Mouse (Mus musculus) ES-E14 (cell line): ENCODE measurements around the gene Capzb. TPM values are rescaled to one million over a fixed set of nuclear protein-coding genes. Genes with fewer than 3 reads are reported as not detected.

Source experiments
- DNase-seq: peaks from one replicate; pipeline ENCODE4 v3.0.0-alpha.2; 2013; ENCODE audit warnings: low read depth, low spot score
- H3K27ac ChIP-seq: 2 replicates; pipeline ENCODE4 v1.5.1; 2012; ENCODE audit warnings: low read depth, mild to moderate bottlenecking, low read length, moderate library complexity, mixed read lengths; ENCODE audit not compliant: poor library complexity, insufficient read depth, severe bottlenecking
- H3K36me3 ChIP-seq: 2 replicates; pipeline ENCODE4 v1.6.1; 2012; ENCODE audit warnings: mild to moderate bottlenecking, low read length, moderate library complexity, mixed read lengths; ENCODE audit not compliant: control insufficient read depth, poor library complexity, insufficient read depth, severe bottlenecking
- H3K4me1 ChIP-seq, 2 experiments: fragments of 150-350 bp in 1 of 2; sonication (generic) in 1 of 2; 2 replicates each; pipeline ENCODE4 v1.6.1; 2012; ENCODE audit warnings: low read length in 2 of 2, mild to moderate bottlenecking in 1 of 2, mixed read lengths in 1 of 2; ENCODE audit not compliant: control insufficient read depth in 2 of 2, insufficient read depth in 2 of 2, poor library complexity in 1 of 2
- H3K4me3 ChIP-seq, 2 experiments: fragments of 150-350 bp in 1 of 2; sonication (generic) in 1 of 2; 2 replicates each; pipeline ENCODE4 v1.5.1; 2012; ENCODE audit warnings: low read length in 2 of 2, low read depth in 1 of 2, mild to moderate bottlenecking in 1 of 2, mixed read lengths in 1 of 2; ENCODE audit not compliant: insufficient read depth in 1 of 2, poor library complexity in 1 of 2, severe bottlenecking in 1 of 2
- H3K9ac ChIP-seq: 2 replicates; pipeline ENCODE4 v1.6.1; 2012; ENCODE audit warnings: low read depth, mild to moderate bottlenecking, low read length, mixed read lengths; ENCODE audit not compliant: poor library complexity, insufficient read depth, severe bottlenecking
- H3K9me3 ChIP-seq: fragments of 150-350 bp; sonication (generic); 2 replicates; pipeline ENCODE4 v1.6.1; 2012; ENCODE audit warnings: low read depth, mild to moderate bottlenecking, low read length; ENCODE audit not compliant: control insufficient read depth, insufficient read depth
- CHD2 ChIP-seq: IDR thresholded peaks from 2 replicates; pipeline ENCODE4 v1.6.1; 2014; ENCODE audit warnings: mild to moderate bottlenecking, low read depth, low read length, inconsistent platforms
- HCFC1 ChIP-seq: IDR thresholded peaks from 2 replicates; pipeline ENCODE4 v1.6.1; 2012; ENCODE audit warnings: low read length, inconsistent platforms, borderline replicate concordance; ENCODE audit not compliant: insufficient read depth
- MAFK ChIP-seq: IDR thresholded peaks from 2 replicates; pipeline ENCODE4 v1.6.1; 2014; ENCODE audit warnings: mild to moderate bottlenecking, low read depth, low read length, inconsistent platforms; ENCODE audit not compliant: insufficient read depth
- ZC3H11A ChIP-seq: IDR thresholded peaks from 2 replicates; pipeline ENCODE4 v1.6.1; 2012; ENCODE audit warnings: low read depth, mild to moderate bottlenecking, inconsistent platforms, low read length, borderline replicate concordance
- ZNF384 ChIP-seq: IDR thresholded peaks from 2 replicates; pipeline ENCODE4 v1.6.1; 2012; ENCODE audit warnings: low read depth, low read length, inconsistent platforms
- in situ Hi-C, 2 experiments: fragments of 600-800 bp; cut with MboI; formaldehyde crosslinking; loops; one replicate each; pipeline ENCODE4 v1.15.1; 2025; ENCODE audit warnings: low sequenced_read_pairs in 2 of 2, inconsistent platforms in 1 of 2; ENCODE audit not compliant: unreplicated experiment in 2 of 2
- total RNA-seq: library from RNA; depleted of rRNA; stranded (reverse); fragments of 300-350 nt; gene quantifications from 2 replicates; pipeline ENCODE4 v1.2.3, GENCODE M21; 2012

The Capzb gene
- total RNA-seq, 1 experiment: 111 TPM

DNA sequence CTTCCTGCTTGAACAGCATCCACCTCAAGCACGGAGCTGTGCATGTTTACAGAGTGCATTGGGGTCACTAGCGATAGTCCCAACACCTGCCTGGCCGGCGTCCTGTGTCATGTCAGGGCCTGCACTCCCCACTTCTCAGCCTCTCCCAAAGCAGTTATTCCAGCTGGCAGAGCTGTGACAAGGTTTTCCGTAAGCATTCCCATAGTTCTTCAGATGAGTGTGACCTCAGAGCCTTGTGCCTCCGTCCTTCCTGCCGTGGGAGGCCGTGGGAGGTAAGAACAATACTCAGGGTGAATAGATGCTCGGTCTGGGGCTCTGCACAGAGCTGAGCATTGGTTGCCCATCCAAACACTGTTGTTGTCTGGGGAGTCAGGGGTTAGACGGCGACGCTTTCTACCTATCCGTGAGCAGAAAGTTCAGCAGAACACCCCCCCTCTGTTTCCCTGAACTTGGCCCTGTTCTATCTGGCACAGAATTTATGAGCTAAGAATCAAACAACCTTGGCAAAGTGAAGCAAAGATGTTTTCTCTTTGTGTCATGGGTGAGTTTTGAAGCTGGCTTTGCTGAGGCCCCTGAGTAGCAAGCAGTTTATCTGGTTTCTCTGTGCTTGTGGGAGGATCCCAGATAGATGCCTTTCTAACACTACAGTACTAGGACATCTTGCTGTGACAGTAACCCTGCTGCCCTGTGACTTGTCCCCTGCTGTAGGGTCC lies 34.0 kb downstream of the Capzb start:
- TF ChIP-seq ZC3H11A (no peak), ZNF384 (no peak), CHD2 (no peak), MAFK (no peak), HCFC1 (no peak)
- DNase-seq: no peak
- peaks cover 0 to 27% of the 10 kb centered on the region in 2 experiments; a peak in 3 of 4 replicates for H3K4me1 ChIP-seq
- in situ Hi-C loops: no loop called here
- H3K4me3 ChIP-seq: no peak overlapping the region
- H3K36me3 ChIP-seq: peaks cover 20% of the 10 kb centered on the region
- H3K9me3 ChIP-seq: no peaks in the 10 kb centered on the region
- no peak overlapping the region for H3K9ac ChIP-seq
- H3K27ac ChIP-seq: no peak overlapping the region

DNA sequence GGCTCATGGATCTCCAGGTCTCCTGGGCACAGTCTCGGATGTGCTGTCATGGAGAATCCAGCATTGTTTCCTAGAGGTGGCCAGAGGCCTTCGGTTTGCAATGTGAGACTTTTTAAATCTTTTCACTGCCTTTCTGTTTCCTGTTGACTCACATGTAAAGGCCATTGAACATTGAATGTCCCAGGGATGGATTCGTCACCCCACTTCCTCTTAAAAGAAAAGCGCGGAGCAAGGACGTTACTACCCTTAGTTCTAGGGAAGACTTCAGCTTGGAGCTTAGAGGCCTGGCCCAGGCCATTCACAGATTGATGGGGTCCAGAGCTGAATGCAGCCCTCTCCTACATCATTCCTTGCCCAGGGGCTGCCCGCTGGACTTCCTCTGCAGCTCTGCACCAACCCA lies 35.2 kb downstream of the Capzb start:
- peaks cover 22% of the 10 kb centered on the region for H3K36me3 ChIP-seq
- no peaks in the 10 kb centered on the region for H3K9me3 ChIP-seq
- peaks cover 4 to 34% of the 10 kb centered on the region in 2 experiments; a peak in 3 of 4 replicates for H3K4me1 ChIP-seq
- no peak for TF ChIP-seq MAFK
- no peak for TF ChIP-seq CHD2
- no peak for TF ChIP-seq ZNF384
- TF ChIP-seq HCFC1: no peak
- no peak for TF ChIP-seq ZC3H11A
- no peak overlapping the region for H3K9ac ChIP-seq
- in situ Hi-C loops: no loop called here
- DNase-seq: no peak
- H3K27ac ChIP-seq: no peak overlapping the region
- no peak overlapping the region for H3K4me3 ChIP-seq

DNA sequence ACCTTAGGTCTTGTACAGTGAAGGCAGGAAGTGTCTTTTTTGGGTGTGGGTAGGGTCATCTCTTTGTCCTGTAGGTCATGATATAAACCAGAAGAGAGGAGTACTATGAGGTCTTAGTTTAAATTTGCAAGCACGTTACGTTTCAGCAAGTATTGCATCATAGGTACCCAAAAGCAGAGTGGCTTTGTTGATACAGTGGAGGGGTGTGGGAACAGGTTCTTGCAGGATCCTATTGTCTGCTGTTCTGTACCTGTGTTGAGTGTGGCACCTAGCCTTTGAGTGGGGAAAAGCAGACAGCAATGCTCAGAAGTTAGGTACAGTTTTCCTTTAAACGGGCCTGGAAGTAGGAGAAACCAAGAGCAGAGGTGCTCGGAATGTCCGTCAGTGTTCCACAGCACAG lies 36.6 kb downstream of the Capzb start:
- in situ Hi-C loops: no loop called here
- no peak overlapping the region for H3K4me3 ChIP-seq
- H3K9ac ChIP-seq: no peak overlapping the region
- DNase-seq: no peak
- H3K9me3 ChIP-seq: no peaks in the 10 kb centered on the region
- TF ChIP-seq HCFC1 (no peak), ZNF384 (no peak), ZC3H11A (no peak), MAFK (no peak), CHD2 (no peak)
- peaks cover 4 to 41% of the 10 kb centered on the region in 2 experiments; a peak in 3 of 4 replicates for H3K4me1 ChIP-seq
- H3K27ac ChIP-seq: no peak overlapping the region
- H3K36me3 ChIP-seq: peaks cover 29% of the 10 kb centered on the region

DNA sequence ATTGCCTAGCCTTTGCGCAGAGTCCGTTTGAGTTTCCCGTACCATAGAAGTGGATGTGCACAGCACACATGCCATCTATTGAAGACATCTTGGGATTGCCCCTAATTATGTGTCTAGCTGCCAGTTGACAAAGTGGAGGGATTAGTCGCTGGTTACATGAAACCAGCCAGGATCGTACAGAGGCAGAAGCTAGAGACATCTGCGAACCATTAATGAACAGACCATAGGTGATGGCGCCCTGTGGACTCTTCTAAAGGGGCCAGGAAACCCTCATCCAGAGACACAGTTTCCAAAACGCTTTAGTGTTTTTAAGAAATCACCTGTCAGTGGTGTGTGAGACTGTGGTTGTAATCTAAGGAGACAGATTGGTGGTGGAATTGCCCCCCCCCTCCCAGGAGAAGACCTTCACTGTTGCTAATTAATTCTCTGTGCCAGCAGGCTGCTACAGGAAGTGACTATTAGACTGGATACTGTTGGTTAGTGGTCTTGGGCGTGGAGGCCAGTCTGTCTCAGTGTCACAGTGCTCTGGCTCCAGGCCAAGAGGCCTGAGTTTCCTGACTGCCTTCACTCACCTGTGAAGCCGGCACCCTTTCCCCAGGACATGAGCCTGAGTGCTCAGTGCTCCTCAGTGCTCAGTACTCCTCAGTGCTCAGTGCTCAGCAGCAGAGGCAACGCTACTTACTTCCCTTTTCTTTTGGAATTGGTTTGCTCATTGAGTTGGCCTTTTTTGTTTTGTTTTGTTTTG lies 37.8 kb downstream of the Capzb start:
- H3K9me3 ChIP-seq: no peaks in the 10 kb centered on the region
- H3K36me3 ChIP-seq: peaks cover 28% of the 10 kb centered on the region
- in situ Hi-C loops: no loop called here
- H3K4me3 ChIP-seq: no peak overlapping the region
- no peak overlapping the region for H3K9ac ChIP-seq
- peaks cover 4 to 39% of the 10 kb centered on the region in 2 experiments; a peak in 3 of 4 replicates for H3K4me1 ChIP-seq
- no peak overlapping the region for H3K27ac ChIP-seq
- DNase-seq: no peak
- TF ChIP-seq MAFK: no peak
- no peak for TF ChIP-seq ZC3H11A
- TF ChIP-seq ZNF384: no peak
- no peak for TF ChIP-seq CHD2
- no peak for TF ChIP-seq HCFC1
